Mouse (Mus musculus) ES-Bruce4 (cell line): ENCODE data around the gene En1. TPM values are rescaled to one million over a fixed set of nuclear protein-coding genes. Genes with fewer than 3 reads are reported as not detected.

ENCODE experiments used
- H3K27ac ChIP-seq: 2 replicates; pipeline ENCODE4 v1.5.1; 2012; ENCODE audit warnings: low read length, inconsistent platforms; ENCODE audit not compliant: insufficient read depth
- H3K27me3 ChIP-seq: 2 replicates; pipeline ENCODE4 v1.6.1; 2012; ENCODE audit warnings: mild to moderate bottlenecking, low read length, inconsistent platforms; ENCODE audit not compliant: control insufficient read depth, poor library complexity, insufficient read depth, severe bottlenecking
- H3K36me3 ChIP-seq: 2 replicates; pipeline ENCODE4 v1.6.1; 2012; ENCODE audit warnings: inconsistent platforms, mild to moderate bottlenecking, low read length, moderate library complexity; ENCODE audit not compliant: control insufficient read depth, poor library complexity, insufficient read depth, severe bottlenecking
- H3K4me1 ChIP-seq: one replicate; pipeline ENCODE4 v1.8.1; 2011; ENCODE audit warnings: low read length; ENCODE audit not compliant: control insufficient read depth, insufficient read depth
- H3K4me3 ChIP-seq: 2 replicates; pipeline ENCODE4 v1.5.1; 2011; ENCODE audit warnings: low read depth, mild to moderate bottlenecking, low read length
- H3K9ac ChIP-seq: 2 replicates; pipeline ENCODE4 v1.6.1; 2012; ENCODE audit warnings: low read depth, mild to moderate bottlenecking, inconsistent platforms; ENCODE audit not compliant: poor library complexity, severe bottlenecking
- H3K9me3 ChIP-seq: replicated peaks from 2 replicates; pipeline ENCODE4 v1.6.1; 2012; ENCODE audit warnings: mild to moderate bottlenecking, low read length, inconsistent platforms; ENCODE audit not compliant: control insufficient read depth, poor library complexity, insufficient read depth, severe bottlenecking
- CTCF ChIP-seq: IDR thresholded peaks from one replicate; pipeline ENCODE4 v1.8.1; 2011; ENCODE audit warnings: low read depth, low read length
- EP300 ChIP-seq: IDR thresholded peaks from 2 replicates; pipeline ENCODE4 v1.6.1; 2011; ENCODE audit warnings: low read depth, low read length; ENCODE audit not compliant: insufficient read depth
- POLR2A ChIP-seq: IDR thresholded peaks from one replicate; pipeline ENCODE4 v1.8.1; 2011; ENCODE audit warnings: low read length; ENCODE audit not compliant: insufficient read depth
- polyA plus RNA-seq: library from polyadenylated mRNA; stranded (reverse); fragments of >200 nt; gene quantifications from 2 replicates; pipeline ENCODE4 v1.2.4, GENCODE M21; 2011; ENCODE audit warnings: low read depth; ENCODE audit not compliant: missing spikeins, insufficient read depth, insufficient read length

The En1 gene
- polyA plus RNA-seq, 1 experiment: 0.61 TPM

DNA sequence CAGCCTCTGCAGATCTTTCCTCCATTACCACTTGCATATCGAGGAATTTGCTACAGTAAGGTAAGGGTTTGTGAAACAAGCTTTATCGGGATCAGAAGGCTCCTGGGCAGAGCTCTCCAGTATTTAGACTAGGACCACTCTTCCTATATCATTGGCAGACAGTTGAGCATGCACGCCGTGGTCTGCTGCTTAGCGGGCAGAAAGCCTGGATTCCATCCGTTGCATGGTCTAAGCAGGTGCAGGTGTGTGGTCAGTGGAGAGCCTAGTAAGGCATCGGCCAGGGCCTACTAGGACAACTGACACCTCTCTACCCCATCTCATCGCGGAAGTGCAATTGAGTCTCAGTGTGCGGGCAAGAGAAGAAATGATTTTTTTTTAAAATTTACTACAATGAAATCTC lies 41.2 kb downstream of the En1 start:
- no peak overlapping the region for H3K27ac ChIP-seq
- peaks cover 2% of the 10 kb centered on the region; the same call in 1 of the 2 replicates for H3K9me3 ChIP-seq
- H3K4me3 ChIP-seq: no peak overlapping the region
- no peaks in the 10 kb centered on the region for H3K36me3 ChIP-seq
- no peak overlapping the region for H3K9ac ChIP-seq
- H3K4me1 ChIP-seq: peaks cover 3% of the 10 kb centered on the region
- TF ChIP-seq EP300 (no peak), CTCF (no peak), POLR2A (no peak)
- 0 out of 2 replicates have a peak, but pooled peaks cover 2% of the 10 kb centered on the region for H3K27me3 ChIP-seq

DNA sequence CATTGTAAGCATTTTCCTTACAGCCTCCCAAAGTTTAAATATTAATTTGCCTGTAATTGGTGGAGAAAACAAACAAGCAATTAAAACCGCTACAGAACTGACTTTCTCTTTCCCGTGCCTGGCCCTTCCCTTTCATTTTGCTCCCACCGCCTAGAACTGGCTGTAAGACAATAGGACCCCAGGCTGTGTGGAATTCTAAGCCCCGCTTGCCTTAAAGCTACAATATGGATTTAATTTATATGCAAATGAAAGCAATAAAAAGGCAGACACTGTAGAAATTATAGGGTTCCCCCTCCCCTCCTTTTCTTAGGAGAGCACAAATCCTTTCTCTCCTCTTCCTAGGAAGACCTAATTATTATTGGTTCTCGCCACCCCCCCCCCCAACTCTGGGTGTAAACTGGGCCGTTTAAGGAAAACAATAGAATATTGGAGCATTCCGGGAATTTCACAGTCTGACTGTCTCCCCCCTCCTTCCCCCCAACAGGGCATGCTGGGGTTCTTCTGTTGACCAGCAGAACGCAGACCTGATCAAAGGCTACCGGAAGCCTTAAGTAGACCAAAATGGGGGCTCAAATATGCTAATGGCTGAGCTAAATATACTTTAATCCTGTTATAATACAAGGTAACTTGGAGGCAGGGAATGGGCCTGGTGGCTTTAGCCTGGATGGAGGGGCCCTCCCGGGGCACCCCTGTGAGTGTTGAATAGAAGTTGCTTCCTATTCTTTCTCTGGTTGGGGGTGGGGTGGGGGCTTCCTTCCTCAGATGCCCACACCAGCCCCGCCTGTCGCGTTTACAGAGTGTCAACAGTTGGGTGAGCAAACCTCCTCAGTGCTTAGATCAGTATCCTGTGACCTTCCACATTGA lies 41.9 kb downstream of the En1 start:
- TF ChIP-seq EP300: no peak
- TF ChIP-seq POLR2A: no peak
- TF ChIP-seq CTCF: no peak
- H3K27me3 ChIP-seq: 0 out of 2 replicates have a peak, but pooled peaks cover 2% of the 10 kb centered on the region
- H3K27ac ChIP-seq: no peak overlapping the region
- H3K9me3 ChIP-seq: peaks cover 2% of the 10 kb centered on the region; the same call in 1 of the 2 replicates
- no peak overlapping the region for H3K4me3 ChIP-seq
- H3K9ac ChIP-seq: no peak overlapping the region
- peaks cover 3% of the 10 kb centered on the region for H3K4me1 ChIP-seq
- H3K36me3 ChIP-seq: no peaks in the 10 kb centered on the region

DNA sequence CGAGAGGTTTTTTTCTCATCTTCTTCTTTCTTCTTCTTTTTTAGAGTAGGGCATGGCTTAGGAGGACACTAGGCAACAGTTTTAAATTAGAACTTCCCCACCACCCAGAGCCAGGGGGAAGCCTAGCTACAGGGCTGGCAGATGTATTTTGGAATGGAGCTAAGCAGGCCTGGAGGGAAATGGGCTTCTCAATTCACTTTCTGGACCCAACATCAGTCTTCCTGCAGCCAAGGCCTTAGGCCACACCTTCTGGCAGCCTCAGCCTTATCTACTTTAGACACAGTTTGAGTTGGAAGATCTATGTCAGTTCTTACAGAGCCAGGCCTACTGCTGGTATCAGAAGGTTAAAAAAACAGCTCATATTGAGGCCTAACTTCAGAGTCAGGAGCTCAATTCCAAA lies 42.5 kb downstream of the En1 start:
- Histone ChIP-seq H3K9me3 (peaks cover 2% of the 10 kb centered on the region; the same call in 1 of the 2 replicates), H3K4me3 (no peak overlapping the region), H3K4me1 (peaks cover 3% of the 10 kb centered on the region), H3K36me3 (no peaks in the 10 kb centered on the region), H3K27ac (no peak overlapping the region), H3K27me3 (0 out of 2 replicates have a peak, but pooled peaks cover 2% of the 10 kb centered on the region), H3K9ac (no peak overlapping the region)
- TF ChIP-seq CTCF (no peak), EP300 (no peak), POLR2A (no peak)

DNA sequence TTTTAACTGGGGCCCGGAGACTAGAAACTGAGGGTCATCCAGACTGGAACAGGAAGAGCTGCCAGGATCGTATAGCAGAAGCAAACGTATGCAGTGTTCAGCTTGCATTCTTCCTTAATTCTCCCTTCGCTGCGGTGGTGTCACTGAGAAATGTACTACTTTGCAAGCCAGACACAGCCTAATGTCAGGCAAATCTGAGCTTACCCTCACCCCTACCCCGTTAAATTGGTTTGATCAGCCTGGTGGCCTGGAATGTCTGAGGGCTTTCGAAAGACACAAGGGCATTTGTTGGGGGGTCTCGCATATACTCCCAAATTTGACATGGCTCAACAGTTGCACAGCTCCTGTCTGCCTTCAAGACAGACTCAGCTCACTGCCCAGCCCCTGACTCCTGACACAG lies 47.9 kb downstream of the En1 start:
- H3K27me3 ChIP-seq: 0 out of 2 replicates have a peak, but pooled peaks cover 2% of the 10 kb centered on the region
- H3K4me1 ChIP-seq: no peaks in the 10 kb centered on the region
- no peaks in the 10 kb centered on the region for H3K36me3 ChIP-seq
- H3K9me3 ChIP-seq: no peaks in the 10 kb centered on the region
- TF ChIP-seq CTCF (no peak), EP300 (no peak), POLR2A (no peak)
- no peak overlapping the region for H3K4me3 ChIP-seq
- no peak overlapping the region for H3K9ac ChIP-seq
- H3K27ac ChIP-seq: no peak overlapping the region

DNA sequence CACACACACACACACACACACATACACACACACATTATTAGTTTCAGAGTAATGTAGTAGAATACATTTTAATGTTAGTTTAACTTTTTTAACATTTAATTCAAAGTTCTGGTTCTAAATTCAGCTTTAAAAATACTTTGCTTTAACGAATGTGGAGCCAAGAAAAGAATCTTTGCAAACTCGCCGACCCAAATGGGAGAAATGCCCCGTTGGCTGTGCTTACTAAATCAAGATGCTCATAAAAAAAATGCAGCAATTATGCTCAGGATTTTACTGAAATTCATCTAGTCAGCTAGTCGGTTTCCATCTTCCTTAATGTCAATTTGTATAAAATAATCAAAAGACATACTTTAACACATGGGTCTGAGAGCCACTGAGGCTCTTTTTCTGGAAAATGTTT lies 49.8 kb downstream of the En1 start:
- Histone ChIP-seq H3K9me3 (no peaks in the 10 kb centered on the region), H3K9ac (no peak overlapping the region), H3K4me3 (no peak overlapping the region), H3K4me1 (no peaks in the 10 kb centered on the region), H3K27me3 (no peaks in the 10 kb centered on the region), H3K27ac (no peak overlapping the region), H3K36me3 (no peaks in the 10 kb centered on the region)
- no peak for TF ChIP-seq CTCF
- TF ChIP-seq EP300: no peak
- TF ChIP-seq POLR2A: no peak

DNA sequence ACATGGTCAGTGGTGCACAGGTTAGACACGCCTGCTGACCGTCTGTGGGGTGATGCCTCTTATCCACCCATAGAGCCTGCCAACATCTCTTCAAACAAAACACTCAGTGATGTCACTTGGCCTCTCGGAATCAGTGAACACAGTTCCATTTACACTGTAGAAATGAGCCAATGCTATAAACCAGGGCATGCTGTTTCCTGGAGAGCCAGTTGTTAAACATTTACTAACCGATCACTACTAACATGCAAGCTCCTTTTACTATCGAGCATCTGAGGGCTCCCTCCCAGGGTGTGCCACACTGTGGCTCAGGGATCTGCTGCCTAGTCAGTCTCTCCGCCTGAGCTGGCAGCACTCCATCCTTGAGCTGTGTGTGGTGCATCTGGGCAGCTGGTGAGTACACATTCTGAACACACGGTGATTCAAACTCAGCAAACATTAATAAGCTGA lies 52.8 kb downstream of the En1 start:
- TF ChIP-seq POLR2A: no peak
- no peak for TF ChIP-seq EP300
- TF ChIP-seq CTCF: no peak
- H3K36me3 ChIP-seq: no peaks in the 10 kb centered on the region
- no peak overlapping the region for H3K27ac ChIP-seq
- no peaks in the 10 kb centered on the region for H3K27me3 ChIP-seq
- no peak overlapping the region for H3K4me3 ChIP-seq
- no peaks in the 10 kb centered on the region for H3K4me1 ChIP-seq
- no peak overlapping the region for H3K9ac ChIP-seq
- no peaks in the 10 kb centered on the region for H3K9me3 ChIP-seq

Other genes starting within 250 kb of the En1 start
- gene Marco, start 97.4 kb upstream of the En1 start, polyA plus RNA-seq: not detected in 2 replicates